Mouse (Mus musculus): ENCODE results near the gene Ntng2. TPM values are rescaled to one million over a fixed set of nuclear protein-coding genes. Genes with fewer than 3 reads are reported as not detected.

The Ntng2 gene
- 0.26 and 0.33 TPM in 2 replicates for polyA plus RNA-seq (2016; fragmentation: Nextera tagmentation; extraction: Ambion mirVana)

GRCm38 (mm10) chr2:29252599-29253204 lies at the start of gene Ntng2:
TSS of gene Ntng2 (minus strand) at chr2:29253005.
- H3K4me1 ChIP-seq (replicated peaks), result peaks cover 36% of the 10 kb centered on the region
- peaks cover 94% of the 10 kb centered on the region for H3K27me3 ChIP-seq (replicated peaks)
- WGBS, result under 1% methylated on average over 54 of the region's 54 CpGs
- no peaks in the 10 kb centered on the region for H3K9me3 ChIP-seq (replicated peaks)
- H3K27ac ChIP-seq (ENCODE audit: poor library complexity, severe bottlenecking), result no peak within 1 kb of the TSS
- H3K36me3 ChIP-seq, result no peaks in the 10 kb centered on the region
- peak; percentile 23; the same call in 1 of the 2 replicates for ATAC-seq (ENCODE audit: insufficient number of reproducible peaks, low FRiP score)
- peak within 1 kb of the TSS; percentile 69 for H3K9ac ChIP-seq
- peak within 1 kb of the TSS; percentile 67 for H3K4me3 ChIP-seq
- H3K4me2 ChIP-seq, result peak within 1 kb of the TSS; percentile 99

- peaks cover 11% of the 10 kb centered on the region; the same call in 1 of the 2 replicates for H3K9me3 ChIP-seq (replicated peaks)
- no peak for ATAC-seq (ENCODE audit: insufficient number of reproducible peaks, low FRiP score)
- H3K27ac ChIP-seq (ENCODE audit: poor library complexity, severe bottlenecking), result no peak overlapping the region
- no peak overlapping the region for H3K4me3 ChIP-seq
- no peaks in the 10 kb centered on the region for H3K27me3 ChIP-seq (replicated peaks)
- no peak overlapping the region for H3K9ac ChIP-seq
- no peak overlapping the region for H3K4me2 ChIP-seq
- no peaks in the 10 kb centered on the region for H3K4me1 ChIP-seq (replicated peaks)
- 45% methylated on average over 3 of the region's 3 CpGs for WGBS
- H3K36me3 ChIP-seq, result no peaks in the 10 kb centered on the region
Observed at GRCm38 (mm10) chr2:29295557-29295956, 42.8 kb upstream of the Ntng2 start.

GRCm38 (mm10) chr2:29287651-29288050 lies 34.8 kb upstream of the Ntng2 start:
- 83% methylated on average over 5 of the region's 5 CpGs for WGBS

GRCm38 (mm10) chr2:29277703-29278121 lies 24.9 kb upstream of the Ntng2 start:
- Histone ChIP-seq H3K27ac (ENCODE audit: poor library complexity, severe bottlenecking) (no peak overlapping the region), H3K4me2 (no peak overlapping the region), H3K4me1 (replicated peaks) (peaks cover 15% of the 10 kb centered on the region), H3K4me3 (no peak overlapping the region), H3K9ac (no peak overlapping the region), H3K9me3 (replicated peaks) (no peaks in the 10 kb centered on the region), H3K27me3 (replicated peaks) (peaks cover 25% of the 10 kb centered on the region), H3K36me3 (no peaks in the 10 kb centered on the region)
- no peak for ATAC-seq (ENCODE audit: insufficient number of reproducible peaks, low FRiP score)
- WGBS, result 9% methylated on average over 5 of the region's 5 CpGs

More at GRCm38 (mm10) chr2:29287651-29288050, 34.8 kb upstream of the Ntng2 start:
- H3K27ac ChIP-seq (ENCODE audit: poor library complexity, severe bottlenecking), result no peak overlapping the region
- no peak overlapping the region for H3K4me2 ChIP-seq
- no peaks in the 10 kb centered on the region for H3K4me1 ChIP-seq (replicated peaks)
- H3K36me3 ChIP-seq, result no peaks in the 10 kb centered on the region
- 0 out of 2 replicates have a peak, but pooled peaks cover 3% of the 10 kb centered on the region for H3K27me3 ChIP-seq (replicated peaks)
- no peak overlapping the region for H3K4me3 ChIP-seq
- H3K9ac ChIP-seq, result no peak overlapping the region
- ATAC-seq (ENCODE audit: insufficient number of reproducible peaks, low FRiP score), result no peak
- no peaks in the 10 kb centered on the region for H3K9me3 ChIP-seq (replicated peaks)

GRCm38 (mm10) chr2:29271803-29272518 lies 19.2 kb upstream of the Ntng2 start:
- H3K4me1 ChIP-seq (replicated peaks), result no peaks in the 10 kb centered on the region
- H3K4me2 ChIP-seq, result no peak overlapping the region
- H3K27ac ChIP-seq (ENCODE audit: poor library complexity, severe bottlenecking), result no peak overlapping the region
- WGBS, result 65% methylated on average over 7 of the region's 7 CpGs
- no peaks in the 10 kb centered on the region for H3K9me3 ChIP-seq (replicated peaks)
- H3K4me3 ChIP-seq, result no peak overlapping the region
- no peak for ATAC-seq (ENCODE audit: insufficient number of reproducible peaks, low FRiP score)
- no peaks in the 10 kb centered on the region for H3K36me3 ChIP-seq
- H3K27me3 ChIP-seq (replicated peaks), result peaks cover 22% of the 10 kb centered on the region
- H3K9ac ChIP-seq, result no peak overlapping the region

GRCm38 (mm10) chr2:29271098-29271497 lies 18.3 kb upstream of the Ntng2 start:
- Histone ChIP-seq H3K27ac (ENCODE audit: poor library complexity, severe bottlenecking) (no peak overlapping the region), H3K9me3 (replicated peaks) (no peaks in the 10 kb centered on the region), H3K27me3 (replicated peaks) (peaks cover 24% of the 10 kb centered on the region), H3K4me3 (no peak overlapping the region), H3K9ac (no peak overlapping the region), H3K4me2 (no peak overlapping the region), H3K4me1 (replicated peaks) (no peaks in the 10 kb centered on the region), H3K36me3 (no peaks in the 10 kb centered on the region)
- no peak for ATAC-seq (ENCODE audit: insufficient number of reproducible peaks, low FRiP score)
- 71% methylated on average over 7 of the region's 7 CpGs for WGBS

- Histone ChIP-seq H3K4me2 (no peak overlapping the region), H3K36me3 (no peaks in the 10 kb centered on the region), H3K9me3 (replicated peaks) (no peaks in the 10 kb centered on the region), H3K4me3 (no peak overlapping the region), H3K27me3 (replicated peaks) (peaks cover 36% of the 10 kb centered on the region), H3K27ac (ENCODE audit: poor library complexity, severe bottlenecking) (no peak overlapping the region), H3K9ac (no peak overlapping the region), H3K4me1 (replicated peaks) (no peaks in the 10 kb centered on the region)
- ATAC-seq (ENCODE audit: insufficient number of reproducible peaks, low FRiP score), result no peak
- 60% methylated on average over 4 of the region's 4 CpGs for WGBS
Observed at GRCm38 (mm10) chr2:29266810-29267209, 14.0 kb upstream of the Ntng2 start.

GRCm38 (mm10) chr2:29262436-29262915 lies 9.7 kb upstream of the Ntng2 start:
- Histone ChIP-seq H3K27me3 (replicated peaks) (peaks cover 60% of the 10 kb centered on the region), H3K27ac (ENCODE audit: poor library complexity, severe bottlenecking) (no peak overlapping the region), H3K4me2 (no peak overlapping the region), H3K9ac (no peak overlapping the region), H3K4me3 (no peak overlapping the region), H3K9me3 (replicated peaks) (no peaks in the 10 kb centered on the region), H3K36me3 (no peaks in the 10 kb centered on the region), H3K4me1 (replicated peaks) (peaks cover 11% of the 10 kb centered on the region)
- WGBS, result 51% methylated on average over 6 of the region's 6 CpGs
- no peak for ATAC-seq (ENCODE audit: insufficient number of reproducible peaks, low FRiP score)

- H3K9me3 ChIP-seq (replicated peaks), result no peaks in the 10 kb centered on the region
- WGBS, result 41% methylated on average over 6 of the region's 6 CpGs
- H3K27me3 ChIP-seq (replicated peaks), result peaks cover 65% of the 10 kb centered on the region
- H3K4me1 ChIP-seq (replicated peaks), result peaks cover 11% of the 10 kb centered on the region
- H3K4me2 ChIP-seq, result no peak overlapping the region
- H3K36me3 ChIP-seq, result no peaks in the 10 kb centered on the region
- H3K4me3 ChIP-seq, result no peak overlapping the region
- H3K27ac ChIP-seq (ENCODE audit: poor library complexity, severe bottlenecking), result no peak overlapping the region
- no peak for ATAC-seq (ENCODE audit: insufficient number of reproducible peaks, low FRiP score)
- no peak overlapping the region for H3K9ac ChIP-seq
Observed at GRCm38 (mm10) chr2:29261126-29261525, 8.3 kb upstream of the Ntng2 start.

GRCm38 (mm10) chr2:29253205-29253865 lies 530 bp upstream of the Ntng2 start:
- Histone ChIP-seq H3K9me3 (replicated peaks) (no peaks in the 10 kb centered on the region), H3K4me3 (peak overlapping the region; percentile 67), H3K4me1 (replicated peaks) (peaks cover 33% of the 10 kb centered on the region), H3K36me3 (no peaks in the 10 kb centered on the region), H3K27ac (ENCODE audit: poor library complexity, severe bottlenecking) (no peak overlapping the region), H3K4me2 (peak overlapping the region; percentile 99), H3K9ac (peak overlapping the region; percentile 69), H3K27me3 (replicated peaks) (peaks cover 94% of the 10 kb centered on the region)
- ATAC-seq (ENCODE audit: insufficient number of reproducible peaks, low FRiP score), result peak; percentile 49
- 1% methylated on average over 22 of the region's 22 CpGs for WGBS

GRCm38 (mm10) chr2:29252059-29252598 lies 676 bp downstream of the Ntng2 start:
- no peak overlapping the region for H3K27ac ChIP-seq (ENCODE audit: poor library complexity, severe bottlenecking)
- peak overlapping the region; percentile 69 for H3K9ac ChIP-seq
- peak overlapping the region; percentile 67 for H3K4me3 ChIP-seq
- no peak for ATAC-seq (ENCODE audit: insufficient number of reproducible peaks, low FRiP score)
- H3K4me2 ChIP-seq, result peak overlapping the region; percentile 99
- peaks cover 36% of the 10 kb centered on the region for H3K4me1 ChIP-seq (replicated peaks)
- peaks cover 95% of the 10 kb centered on the region for H3K27me3 ChIP-seq (replicated peaks)
- under 1% methylated on average over 47 of the region's 49 CpGs for WGBS
- no peaks in the 10 kb centered on the region for H3K36me3 ChIP-seq
- H3K9me3 ChIP-seq (replicated peaks), result no peaks in the 10 kb centered on the region

Data from heart, embryonic 12.5 days (tissue).